Mouse (Mus musculus) neural tube, postnatal 0 days (tissue): ENCODE measurements around the gene Tab1. TPM values are rescaled to one million over a fixed set of nuclear protein-coding genes. Genes with fewer than 3 reads are reported as not detected.

Experiments used
- polyA plus RNA-seq: library from polyadenylated mRNA; unstranded; fragments of >200 nt; fragmentation: Nextera tagmentation; extraction: Ambion mirVana; gene quantifications from 2 replicates; pipeline ENCODE4 v1.2.1, GENCODE M21; 2015

Tab1 gene
- polyA plus RNA-seq = 26.9 and 27.9 TPM in 2 replicates

GRCm38 (mm10) chr15:80132993-80133586, at the start of gene Tab1:
Tab1 (plus strand) TSS chr15:80133127.

DNA sequence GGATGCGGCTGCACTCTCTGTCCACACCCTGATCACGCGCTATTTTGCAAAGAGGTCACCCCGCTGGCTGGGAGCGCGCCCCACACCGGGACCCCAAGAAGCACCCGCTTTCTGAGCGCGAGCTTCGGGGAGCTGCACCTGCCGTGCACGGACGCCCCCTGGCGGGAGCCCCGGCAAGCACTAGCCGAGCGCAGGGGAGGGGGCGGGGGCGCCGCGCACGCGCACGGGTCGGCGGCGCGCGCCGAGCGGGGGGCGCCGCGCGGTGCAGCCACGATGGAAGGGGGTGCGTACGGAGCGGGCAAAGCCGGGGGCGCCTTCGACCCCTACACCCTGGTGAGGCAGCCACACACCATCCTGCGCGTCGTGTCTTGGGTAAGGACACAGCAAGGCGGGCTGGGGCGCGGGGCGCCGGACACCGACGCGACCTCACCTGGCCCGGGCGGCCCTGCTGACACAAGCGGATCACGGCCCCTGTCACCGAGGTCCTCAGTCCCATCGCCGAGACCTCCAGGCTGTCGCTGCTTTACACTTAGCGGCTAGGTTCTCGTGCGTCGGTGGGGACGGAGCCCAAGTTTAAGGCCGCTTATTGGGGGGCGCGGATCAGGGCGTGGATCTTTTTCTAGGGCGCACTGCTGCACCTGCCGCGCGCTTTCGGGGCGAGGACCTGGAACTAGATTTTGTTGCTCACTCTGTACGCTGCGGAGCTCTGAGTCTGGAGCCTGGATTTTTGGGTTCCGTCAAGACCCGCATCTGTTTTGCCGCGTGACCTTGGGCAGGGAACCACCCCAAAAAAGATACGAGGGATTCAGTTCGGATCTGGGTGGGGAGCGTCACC, 41.6 kb upstream of the Tab1 start, which contains the start of the genes Syngr1 and Rpl3:
Gene Syngr1 (plus strand): TSS at position 214 of the 835 bp plus-strand sequence.
Gene Rpl3 (minus strand): TSS at position 748 of the 835 bp plus-strand sequence.

GRCm38 (mm10) chr15:80173001-80173771, 40.3 kb downstream of the Tab1 start, which contains the start of gene Mgat3:
Mgat3 (plus strand) TSS chr15:80173721.

Other genes with a start within 250 kb of the Tab1 start
- 5.9 and 8.0 TPM in 2 replicates for gene Apobec3, start 241.5 kb upstream of the Tab1 start, polyA plus RNA-seq
- gene Cbx7, start 162.0 kb upstream of the Tab1 start, polyA plus RNA-seq = 3.1 and 4.2 TPM in 2 replicates
- gene Pdgfb, start 118.2 kb upstream of the Tab1 start, polyA plus RNA-seq = 11.0 and 11.7 TPM in 2 replicates
- 64.6 and 75.2 TPM in 2 replicates for gene Syngr1, start 41.8 kb upstream of the Tab1 start, polyA plus RNA-seq
- gene Rpl3, start 41.3 kb upstream of the Tab1 start, polyA plus RNA-seq = 515 and 526 TPM in 2 replicates
- gene Mgat3, start 40.6 kb downstream of the Tab1 start, polyA plus RNA-seq = 19.0 and 21.9 TPM in 2 replicates
- 21.8 and 22.1 TPM in 2 replicates for gene Mief1, start 100.9 kb downstream of the Tab1 start, polyA plus RNA-seq
- gene AC140267.1, start 102.7 kb downstream of the Tab1 start, polyA plus RNA-seq = not detected in 2 replicates
- gene Atf4, start 122.1 kb downstream of the Tab1 start, polyA plus RNA-seq = 90.5 and 97.6 TPM in 2 replicates
- 89.3 and 94.1 TPM in 2 replicates for gene Rps19bp1, start 131.2 kb downstream of the Tab1 start, polyA plus RNA-seq
- 0.72 and 0.83 TPM in 2 replicates for gene Cacna1i, start 154.1 kb downstream of the Tab1 start, polyA plus RNA-seq